ENCODE assay signal across 7 mouse cellular contexts in the genomic region with DNA sequence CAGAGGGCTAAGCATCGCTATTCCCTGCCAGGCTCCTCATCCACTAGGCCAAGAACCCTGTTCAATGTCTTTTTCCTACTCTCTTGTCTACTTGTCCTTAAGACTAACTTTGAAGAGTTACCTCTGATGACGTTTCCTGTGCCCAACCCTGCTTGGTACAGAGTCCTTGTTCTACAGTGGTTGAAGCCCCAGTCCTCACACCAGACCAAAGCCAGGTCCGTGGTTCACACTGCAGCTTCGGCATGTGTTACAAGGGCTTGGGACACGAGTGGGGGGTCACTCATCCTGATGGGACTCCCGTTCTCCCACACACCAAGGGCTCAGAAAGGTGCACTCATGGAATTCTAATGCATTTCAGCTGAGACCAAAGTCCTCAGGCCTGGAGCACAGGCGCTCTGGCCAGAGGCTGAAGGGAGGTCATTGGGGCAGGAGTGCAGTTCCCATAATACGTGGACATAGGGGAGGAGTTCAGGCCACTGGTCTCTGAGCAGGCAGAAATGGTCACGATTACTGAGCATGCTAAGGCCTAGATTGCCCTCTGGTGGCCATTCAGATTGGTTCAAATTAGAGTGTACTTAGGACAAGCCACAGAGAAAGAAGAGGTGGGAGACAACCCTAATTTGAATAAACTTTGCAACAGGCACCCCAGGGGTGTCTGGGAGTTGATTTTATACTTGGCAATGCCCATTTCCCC.
DNase-seq lines count a peak whose midpoint lies in the region; TF ChIP-seq lines count a peak whose summit lies in the region.

No protein-coding gene starts in this region.

- no peak overlapping the region for H3K27ac ChIP-seq in layer of hippocampus, adult 2 months

- no peak overlapping the region for H3K4me3 ChIP-seq in layer of hippocampus, adult 2 months

- peak in 1 of 2 experiments; percentile 6 for DNase-seq in layer of hippocampus, adult 2 months (ENCODE audit: low spot score in 2 of 2)
- no peak for DNase-seq in layer of hippocampus, adult 9-10 months (ENCODE audit: low spot score)
- peak; percentile 44 for DNase-seq in MN1 (ENCODE audit: low spot score)
- DNase-seq in cerebellum, postnatal 10 days: peak; percentile 69 to 77
- peak; percentile 20 to 53 for DNase-seq in kidney, postnatal 4 days
- DNase-seq in retina, postnatal 1 day: peak; percentile 57
- no peak for DNase-seq in ovary, postnatal 10 days (ENCODE audit: low spot score)

- TF ChIP-seq CTCF in layer of hippocampus, adult 2 months (conservative IDR thresholded peaks at IDR 0.05): peak; percentile 79

Comparison
In these comparisons a context has a peak if more than half of its experiments do, and no peak if none do; other contexts are left out.
1. DNase-seq: peak in MN1 (single experiment), cerebellum, postnatal 10 days (2 of 2), kidney, postnatal 4 days (2 of 2) and retina, postnatal 1 day (single experiment); none in layer of hippocampus, adult 9-10 months (single experiment) and ovary, postnatal 10 days (single experiment).